Mouse (Mus musculus): Measurements from ENCODE around the gene Ccl7.

Gene Ccl7

GRCm38 (mm10) chr11:82022504-82023056, 22.9 kb upstream of the Ccl7 start:
- H3K4me1 ChIP-seq (replicated peaks; ENCODE audit: low read depth, low read length) = no peaks in the 10 kb centered on the region
- TF ChIP-seq POU5F1 (IDR thresholded peaks at IDR 0.05; ENCODE audit: borderline replicate concordance, low read length) = no peak
- TF ChIP-seq NANOG (IDR thresholded peaks at IDR 0.05; ENCODE audit: borderline replicate concordance, low read length) = no peak
- no peak for TF ChIP-seq CTCF (conservative IDR thresholded peaks at IDR 0.05; ENCODE audit: low read length)
- H3K27me3 ChIP-seq (ENCODE audit: insufficient read depth, low read length) = no peaks in the 10 kb centered on the region
- H3K36me3 ChIP-seq (ENCODE audit: insufficient read depth, low read length) = no peaks in the 10 kb centered on the region
- no peaks in the 10 kb centered on the region for H3K9me3 ChIP-seq (ENCODE audit: low read length)
- H3K4me3 ChIP-seq (replicated peaks; ENCODE audit: low read length) = no peak overlapping the region

GRCm38 (mm10) chr11:82023769-82024168, 21.7 kb upstream of the Ccl7 start:
- Histone ChIP-seq H3K4me1 (replicated peaks; ENCODE audit: low read depth, low read length) (no peaks in the 10 kb centered on the region), H3K9me3 (ENCODE audit: low read length) (peaks cover under 1% of the 10 kb centered on the region; the same call in 1 of the 2 replicates), H3K4me3 (replicated peaks; ENCODE audit: low read length) (no peak overlapping the region), H3K36me3 (ENCODE audit: insufficient read depth, low read length) (no peaks in the 10 kb centered on the region), H3K27me3 (ENCODE audit: insufficient read depth, low read length) (no peaks in the 10 kb centered on the region)
- TF ChIP-seq NANOG (IDR thresholded peaks at IDR 0.05; ENCODE audit: borderline replicate concordance, low read length) = no peak
- no peak for TF ChIP-seq POU5F1 (IDR thresholded peaks at IDR 0.05; ENCODE audit: borderline replicate concordance, low read length)
- no peak for TF ChIP-seq CTCF (conservative IDR thresholded peaks at IDR 0.05; ENCODE audit: low read length)

- TF ChIP-seq POU5F1 (IDR thresholded peaks at IDR 0.05; ENCODE audit: borderline replicate concordance, low read length) = no peak
- TF ChIP-seq CTCF (conservative IDR thresholded peaks at IDR 0.05; ENCODE audit: low read length) = no peak
- TF ChIP-seq NANOG (IDR thresholded peaks at IDR 0.05; ENCODE audit: borderline replicate concordance, low read length) = no peak
- Histone ChIP-seq H3K4me1 (replicated peaks; ENCODE audit: low read depth, low read length) (no peaks in the 10 kb centered on the region), H3K9me3 (ENCODE audit: low read length) (peaks cover 14% of the 10 kb centered on the region), H3K36me3 (ENCODE audit: insufficient read depth, low read length) (no peaks in the 10 kb centered on the region), H3K27me3 (ENCODE audit: insufficient read depth, low read length) (no peaks in the 10 kb centered on the region), H3K4me3 (replicated peaks; ENCODE audit: low read length) (no peak overlapping the region)
Observed at GRCm38 (mm10) chr11:82030171-82030570, 15.3 kb upstream of the Ccl7 start.

- Histone ChIP-seq H3K9me3 (ENCODE audit: low read length) (peaks cover 14% of the 10 kb centered on the region), H3K4me3 (replicated peaks; ENCODE audit: low read length) (no peak overlapping the region), H3K4me1 (replicated peaks; ENCODE audit: low read depth, low read length) (no peaks in the 10 kb centered on the region), H3K27me3 (ENCODE audit: insufficient read depth, low read length) (no peaks in the 10 kb centered on the region), H3K36me3 (ENCODE audit: insufficient read depth, low read length) (no peaks in the 10 kb centered on the region)
- TF ChIP-seq CTCF (conservative IDR thresholded peaks at IDR 0.05; ENCODE audit: low read length) (no peak), NANOG (IDR thresholded peaks at IDR 0.05; ENCODE audit: borderline replicate concordance, low read length) (no peak), POU5F1 (IDR thresholded peaks at IDR 0.05; ENCODE audit: borderline replicate concordance, low read length) (no peak)
Observed at GRCm38 (mm10) chr11:82032136-82032535, 13.4 kb upstream of the Ccl7 start.

GRCm38 (mm10) chr11:82032678-82033344, 12.7 kb upstream of the Ccl7 start:
- Histone ChIP-seq H3K9me3 (ENCODE audit: low read length) (peaks cover 14% of the 10 kb centered on the region), H3K27me3 (ENCODE audit: insufficient read depth, low read length) (no peaks in the 10 kb centered on the region), H3K36me3 (ENCODE audit: insufficient read depth, low read length) (no peaks in the 10 kb centered on the region), H3K4me1 (replicated peaks; ENCODE audit: low read depth, low read length) (no peaks in the 10 kb centered on the region), H3K4me3 (replicated peaks; ENCODE audit: low read length) (no peak overlapping the region)
- no peak for TF ChIP-seq POU5F1 (IDR thresholded peaks at IDR 0.05; ENCODE audit: borderline replicate concordance, low read length)
- TF ChIP-seq CTCF (conservative IDR thresholded peaks at IDR 0.05; ENCODE audit: low read length) = no peak
- TF ChIP-seq NANOG (IDR thresholded peaks at IDR 0.05; ENCODE audit: borderline replicate concordance, low read length) = no peak

GRCm38 (mm10) chr11:82034446-82034845, 11.1 kb upstream of the Ccl7 start:
- Histone ChIP-seq H3K27me3 (ENCODE audit: insufficient read depth, low read length) (no peaks in the 10 kb centered on the region), H3K9me3 (ENCODE audit: low read length) (peaks cover 7% of the 10 kb centered on the region), H3K4me1 (replicated peaks; ENCODE audit: low read depth, low read length) (no peaks in the 10 kb centered on the region), H3K4me3 (replicated peaks; ENCODE audit: low read length) (no peak overlapping the region), H3K36me3 (ENCODE audit: insufficient read depth, low read length) (no peaks in the 10 kb centered on the region)
- no peak for TF ChIP-seq NANOG (IDR thresholded peaks at IDR 0.05; ENCODE audit: borderline replicate concordance, low read length)
- no peak for TF ChIP-seq CTCF (conservative IDR thresholded peaks at IDR 0.05; ENCODE audit: low read length)
- TF ChIP-seq POU5F1 (IDR thresholded peaks at IDR 0.05; ENCODE audit: borderline replicate concordance, low read length) = no peak

- H3K9me3 ChIP-seq (ENCODE audit: low read length) = 0 out of 2 replicates have a peak, but pooled peaks cover under 1% of the 10 kb centered on the region
- H3K36me3 ChIP-seq (ENCODE audit: insufficient read depth, low read length) = no peaks in the 10 kb centered on the region
- no peak for TF ChIP-seq POU5F1 (IDR thresholded peaks at IDR 0.05; ENCODE audit: borderline replicate concordance, low read length)
- no peak for TF ChIP-seq NANOG (IDR thresholded peaks at IDR 0.05; ENCODE audit: borderline replicate concordance, low read length)
- no peak for TF ChIP-seq CTCF (conservative IDR thresholded peaks at IDR 0.05; ENCODE audit: low read length)
- no peaks in the 10 kb centered on the region for H3K27me3 ChIP-seq (ENCODE audit: insufficient read depth, low read length)
- no peak within 1 kb of the TSS for H3K4me3 ChIP-seq (replicated peaks; ENCODE audit: low read length)
- no peaks in the 10 kb centered on the region for H3K4me1 ChIP-seq (replicated peaks; ENCODE audit: low read depth, low read length)
Observed at GRCm38 (mm10) chr11:82035356-82035755, 10.2 kb upstream of the Ccl7 start, which contains the start of gene Ccl2. Gene Ccl2, plus strand, starts transcription at chr11:82035571.

- no peak overlapping the region for H3K4me3 ChIP-seq (replicated peaks; ENCODE audit: low read length)
- H3K9me3 ChIP-seq (ENCODE audit: low read length) = no peaks in the 10 kb centered on the region
- H3K27me3 ChIP-seq (ENCODE audit: insufficient read depth, low read length) = no peaks in the 10 kb centered on the region
- TF ChIP-seq POU5F1 (IDR thresholded peaks at IDR 0.05; ENCODE audit: borderline replicate concordance, low read length) (no peak), NANOG (IDR thresholded peaks at IDR 0.05; ENCODE audit: borderline replicate concordance, low read length) (no peak), CTCF (conservative IDR thresholded peaks at IDR 0.05; ENCODE audit: low read length) (no peak)
- no peaks in the 10 kb centered on the region for H3K36me3 ChIP-seq (ENCODE audit: insufficient read depth, low read length)
- H3K4me1 ChIP-seq (replicated peaks; ENCODE audit: low read depth, low read length) = no peaks in the 10 kb centered on the region
Observed at GRCm38 (mm10) chr11:82035857-82036256, 9.7 kb upstream of the Ccl7 start.

All from E14TG2a.4 (cell line).